Mouse (Mus musculus) hindbrain, embryonic 14.5 days (tissue): Measurements from ENCODE around the gene Olfr612. TPM values are rescaled to one million over a fixed set of nuclear protein-coding genes. Genes with fewer than 3 reads are reported as not detected.
"Not testable (repeated sequence)": the region's sequence is repeated elsewhere in the genome, so short reads cannot be mapped to it uniquely, and the experiment has no call there.

Experiments used
- ATAC-seq: fragments of 200-750 bp; cut with Nextera tagmentation; 2 replicates; pipeline ENCODE4 v1.8.0; 2017; ENCODE audit warnings: moderate number of reproducible peaks, mild to moderate bottlenecking, moderate TSS enrichment, moderate library complexity; ENCODE audit not compliant: low FRiP score
- DNase-seq: peaks from one replicate; pipeline ENCODE4 v3.0.0-alpha.2; 2015; ENCODE audit warnings: low spot score
- H3K27ac ChIP-seq: fragments of 300-500 bp; sonication (generic); 2 replicates; pipeline ENCODE4 v1.5.1; 2014; ENCODE audit warnings: mild to moderate bottlenecking, moderate library complexity
- H3K27me3 ChIP-seq: fragments of 300-500 bp; sonication (generic); 2 replicates; pipeline ENCODE4 v1.6.1; 2014; ENCODE audit warnings: mild to moderate bottlenecking, low read length, mixed read lengths; ENCODE audit not compliant: control insufficient read depth, insufficient read depth
- H3K36me3 ChIP-seq: fragments of 300-500 bp; sonication (generic); replicated peaks from 2 replicates; pipeline ENCODE4 v1.6.1; 2014; ENCODE audit not compliant: control insufficient read depth, insufficient read depth
- H3K4me1 ChIP-seq: fragments of 300-500 bp; sonication (generic); replicated peaks from 2 replicates; pipeline ENCODE4 v1.6.1; 2014; ENCODE audit warnings: antibody characterized with exemption, low read length, mixed read lengths; ENCODE audit not compliant: control insufficient read depth, insufficient read depth
- H3K4me2 ChIP-seq: fragments of 300-500 bp; sonication (generic); replicated peaks from 2 replicates; pipeline ENCODE4 v1.6.1; 2014; ENCODE audit warnings: mild to moderate bottlenecking, moderate library complexity
- H3K4me3 ChIP-seq: fragments of 300-500 bp; sonication (generic); replicated peaks from 2 replicates; pipeline ENCODE4 v1.5.1; 2014; ENCODE audit warnings: mild to moderate bottlenecking, low read length
- H3K9ac ChIP-seq: fragments of 300-500 bp; sonication (generic); 2 replicates; pipeline ENCODE4 v1.6.1; 2014
- H3K9me3 ChIP-seq: fragments of 300-500 bp; sonication (generic); 2 replicates; pipeline ENCODE4 v1.6.1; 2016; ENCODE audit warnings: low read length; ENCODE audit not compliant: control insufficient read depth
- WGBS: fragments of 180-500 bp; shearing (Covaris S2); extraction: QIAGEN DNeasy Blood & Tissue Kit; methylation state at CpG from one replicate; pipeline ENCODE4 v1.1.7; 2014; 5-methylcytosine and 5-hydroxymethylcytosine counted together
- polyA plus RNA-seq: library from polyadenylated mRNA; unstranded; fragments of >200 nt; fragmentation: Nextera tagmentation; extraction: Ambion mirVana; gene quantifications from 2 replicates; pipeline ENCODE4 v1.2.1, GENCODE M21; 2014

The Olfr612 gene
- polyA plus RNA-seq, result not detected in 2 replicates

DNA sequence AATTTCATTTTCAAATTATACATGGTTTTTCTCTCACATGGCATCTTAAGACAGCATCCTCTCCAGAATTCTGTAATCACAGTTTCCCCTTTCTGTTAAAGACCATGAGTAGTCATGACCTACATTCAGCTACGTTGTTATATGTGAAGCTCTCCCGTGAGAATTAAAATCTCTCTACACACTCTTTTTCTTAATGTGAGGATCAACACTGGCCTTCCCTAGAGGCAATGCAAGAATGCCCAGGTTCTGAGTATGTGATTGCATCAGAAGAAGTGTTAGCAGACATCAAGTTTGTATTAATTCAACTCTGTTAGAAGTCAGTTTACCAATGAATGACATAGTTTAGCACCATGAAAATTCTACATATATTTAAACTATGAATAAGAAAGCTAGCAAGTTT lies at the start of gene Olfr612:
Gene Olfr612, minus strand, starts transcription at position 101 of the 400 bp plus-strand sequence.
- not testable (repeated sequence) for H3K27me3 ChIP-seq, ATAC-seq, H3K9me3 ChIP-seq, DNase-seq, H3K27ac ChIP-seq, H3K9ac ChIP-seq, H3K4me1 ChIP-seq, H3K4me3 ChIP-seq, H3K36me3 ChIP-seq, H3K4me2 ChIP-seq
- whole genome bisulfite sequencing, result 96% methylated on average over 2 of the region's 2 CpGs

DNA sequence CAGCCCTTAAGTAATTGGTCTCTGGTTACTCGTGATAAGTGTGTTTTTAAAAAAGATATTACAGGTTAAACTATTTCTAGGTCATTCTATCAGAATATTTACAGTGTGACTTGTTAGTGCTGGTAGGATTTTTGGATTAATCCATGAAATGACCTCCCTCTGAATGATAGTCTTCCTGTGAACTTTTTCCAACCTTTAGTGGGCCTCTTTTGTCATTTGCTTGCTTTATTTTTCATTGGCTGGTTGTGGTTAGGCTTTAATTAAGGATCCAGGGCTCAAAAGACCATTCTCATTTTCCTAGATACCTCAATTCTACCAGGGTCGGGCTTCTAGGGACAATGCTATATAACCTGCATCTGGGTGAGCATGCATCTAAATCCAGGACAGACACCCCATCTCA lies 47.3 kb upstream of the Olfr612 start, which contains the start of gene Olfr618:
Gene Olfr618, plus strand, starts transcription at position 301 of the 400 bp plus-strand sequence.
- H3K9ac ChIP-seq, result no peak within 1 kb of the TSS
- H3K27ac ChIP-seq, result no peak within 1 kb of the TSS
- ATAC-seq (no peak), DNase-seq (no peak)
- H3K4me3 ChIP-seq, result no peak within 1 kb of the TSS
- no peaks in the 10 kb centered on the region for H3K9me3 ChIP-seq
- H3K4me2 ChIP-seq, result no peak within 1 kb of the TSS
- no peaks in the 10 kb centered on the region for H3K27me3 ChIP-seq
- WGBS, result 70% methylated on average over 2 of the region's 2 CpGs
- no peaks in the 10 kb centered on the region for H3K4me1 ChIP-seq
- no peaks in the 10 kb centered on the region for H3K36me3 ChIP-seq

DNA sequence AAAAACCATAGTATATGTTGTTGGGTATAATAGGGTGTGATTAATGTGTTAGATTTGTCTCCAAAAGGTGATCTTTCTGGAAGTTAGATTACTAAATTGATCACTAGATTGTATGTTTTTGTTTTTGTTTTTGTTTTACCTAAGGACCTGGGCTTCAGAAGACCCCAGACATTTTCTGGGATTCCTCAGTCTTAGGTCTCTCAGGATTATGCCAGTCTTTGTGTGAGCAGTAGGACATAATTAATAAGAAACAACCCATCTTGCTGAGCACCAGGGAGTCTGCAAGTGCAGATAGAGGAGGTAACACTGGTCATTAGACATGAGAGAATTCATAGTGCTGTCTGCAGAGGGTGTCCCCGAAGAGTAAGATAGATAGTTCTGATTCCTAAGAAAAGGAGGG lies 30.2 kb upstream of the Olfr612 start, which contains the start of gene Olfr617:
Gene Olfr617, plus strand, starts transcription at position 301 of the 400 bp plus-strand sequence.
- Histone ChIP-seq H3K27me3 (no peaks in the 10 kb centered on the region), H3K36me3 (no peaks in the 10 kb centered on the region), H3K4me3 (no peak within 1 kb of the TSS), H3K9ac (no peak within 1 kb of the TSS), H3K4me2 (no peak within 1 kb of the TSS), H3K27ac (no peak within 1 kb of the TSS), H3K9me3 (no peaks in the 10 kb centered on the region), H3K4me1 (no peaks in the 10 kb centered on the region)
- no peak for ATAC-seq
- no peak for DNase-seq
- WGBS, result 81% methylated on average over 1 of the region's 1 CpGs

DNA sequence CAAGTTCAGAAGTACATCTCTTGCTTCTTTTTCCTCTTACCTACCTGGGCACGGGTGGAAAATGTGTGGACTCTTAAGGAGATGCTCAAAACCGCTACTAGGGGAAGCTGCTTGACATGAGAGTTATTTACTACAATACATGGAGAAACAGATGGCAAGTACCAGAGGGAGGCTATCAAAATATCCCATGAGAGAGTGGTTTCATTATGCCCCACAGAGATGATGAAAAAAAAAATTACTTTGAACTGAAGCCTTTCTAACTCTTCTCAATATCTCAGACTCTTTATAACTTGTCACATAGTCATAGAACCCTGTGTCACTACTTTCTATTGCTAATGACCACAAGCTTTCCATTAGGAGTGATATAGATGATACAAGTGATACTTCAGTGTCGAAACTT lies 26.5 kb upstream of the Olfr612 start, which contains the start of gene Olfr616:
Gene Olfr616, minus strand, starts transcription at position 101 of the 400 bp plus-strand sequence.
- 76% methylated on average over 3 of the region's 3 CpGs for WGBS

DNA sequence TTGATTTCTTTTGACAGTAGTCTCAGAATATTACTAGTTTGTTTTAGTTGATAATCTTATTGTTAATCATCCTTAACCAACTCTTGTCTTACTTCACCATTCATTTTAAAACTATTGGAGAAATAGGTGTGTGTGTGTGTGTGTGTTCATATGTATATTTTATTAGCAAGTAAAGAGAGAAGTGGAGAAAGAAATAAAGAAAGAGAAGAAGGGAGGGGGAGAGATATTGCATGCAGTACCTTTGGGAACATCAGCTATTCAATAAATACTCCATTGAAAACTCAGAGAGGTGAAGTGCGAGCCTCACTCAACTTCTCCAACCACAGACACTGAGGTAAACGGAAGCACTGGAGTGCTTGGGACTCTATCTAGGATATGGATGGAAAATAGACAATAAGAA lies 13.3 kb upstream of the Olfr612 start, which contains the start of gene Olfr615:
Gene Olfr615, plus strand, starts transcription at position 301 of the 400 bp plus-strand sequence.
- H3K27me3 ChIP-seq, result no peaks in the 10 kb centered on the region
- no peaks in the 10 kb centered on the region for H3K4me1 ChIP-seq
- no peak within 1 kb of the TSS for H3K9ac ChIP-seq
- no peak for DNase-seq
- no peak within 1 kb of the TSS for H3K4me3 ChIP-seq
- no peak within 1 kb of the TSS for H3K4me2 ChIP-seq
- no peak for ATAC-seq
- no peak within 1 kb of the TSS for H3K27ac ChIP-seq
- H3K9me3 ChIP-seq, result no peaks in the 10 kb centered on the region
- 84% methylated on average over 2 of the region's 2 CpGs for WGBS
- no peaks in the 10 kb centered on the region for H3K36me3 ChIP-seq

More for the DNA sequence above, 26.5 kb upstream of the Olfr612 start, which contains the start of gene Olfr616:
- ATAC-seq (no peak), DNase-seq (no peak)
- no peaks in the 10 kb centered on the region for H3K36me3 ChIP-seq
- H3K27me3 ChIP-seq, result no peaks in the 10 kb centered on the region
- no peak within 1 kb of the TSS for H3K9ac ChIP-seq
- H3K27ac ChIP-seq, result no peak within 1 kb of the TSS
- no peaks in the 10 kb centered on the region for H3K4me1 ChIP-seq
- no peaks in the 10 kb centered on the region for H3K9me3 ChIP-seq
- H3K4me2 ChIP-seq, result no peak within 1 kb of the TSS
- no peak within 1 kb of the TSS for H3K4me3 ChIP-seq

DNA sequence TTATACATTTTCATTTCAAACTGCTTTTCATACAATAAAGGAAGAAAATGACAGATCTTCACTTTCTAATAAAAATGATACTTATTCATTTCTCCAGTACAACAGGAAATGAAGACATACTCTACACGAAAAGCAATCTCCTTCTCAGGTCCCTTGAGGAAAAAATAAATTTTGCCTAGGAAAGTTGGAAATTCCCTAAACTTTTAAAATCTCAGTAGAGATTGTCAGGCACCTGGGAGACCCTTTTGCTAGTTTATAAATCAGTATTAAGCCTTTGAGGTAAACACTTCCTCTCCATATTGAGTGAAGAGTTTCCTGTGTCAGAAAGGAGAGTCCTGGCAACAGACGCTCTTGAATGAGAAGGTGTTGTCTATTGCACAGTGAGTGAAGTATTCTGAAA lies 5.3 kb upstream of the Olfr612 start, which contains the start of gene Olfr613:
Gene Olfr613, plus strand, starts transcription at position 301 of the 400 bp plus-strand sequence.
- no peaks in the 10 kb centered on the region for H3K27me3 ChIP-seq
- no peak within 1 kb of the TSS for H3K9ac ChIP-seq
- no peaks in the 10 kb centered on the region for H3K36me3 ChIP-seq
- H3K4me1 ChIP-seq, result no peaks in the 10 kb centered on the region
- no peak within 1 kb of the TSS for H3K4me3 ChIP-seq
- no peak within 1 kb of the TSS for H3K27ac ChIP-seq
- no peak for ATAC-seq
- H3K4me2 ChIP-seq, result no peak within 1 kb of the TSS
- 79% methylated on average over 2 of the region's 2 CpGs for WGBS
- 0 out of 2 replicates have a peak, but pooled peaks cover 3% of the 10 kb centered on the region for H3K9me3 ChIP-seq
- no peak for DNase-seq

DNA sequence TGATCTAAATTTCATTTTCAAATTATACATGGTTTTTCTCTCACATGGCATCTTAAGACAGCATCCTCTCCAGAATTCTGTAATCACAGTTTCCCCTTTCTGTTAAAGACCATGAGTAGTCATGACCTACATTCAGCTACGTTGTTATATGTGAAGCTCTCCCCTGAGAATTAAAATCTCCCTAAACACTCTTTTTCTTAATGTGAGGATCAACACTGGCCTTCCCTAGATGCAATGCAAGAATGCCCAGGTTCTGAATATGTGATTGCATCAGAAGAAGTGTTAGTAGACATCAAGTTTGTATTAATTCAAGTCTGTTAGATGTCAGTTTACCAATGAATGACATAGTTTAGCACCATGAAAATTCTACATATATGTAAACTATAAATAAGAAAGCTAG lies 21.8 kb downstream of the Olfr612 start, which contains the start of gene Olfr611:
Gene Olfr611, minus strand, starts transcription at position 101 of the 400 bp plus-strand sequence.
- not testable (repeated sequence) for DNase-seq, H3K4me1 ChIP-seq, ATAC-seq, H3K4me3 ChIP-seq, H3K27ac ChIP-seq, H3K9me3 ChIP-seq, H3K9ac ChIP-seq, H3K4me2 ChIP-seq, H3K27me3 ChIP-seq, H3K36me3 ChIP-seq
- WGBS, result 63% methylated on average over 1 of the region's 1 CpGs

DNA sequence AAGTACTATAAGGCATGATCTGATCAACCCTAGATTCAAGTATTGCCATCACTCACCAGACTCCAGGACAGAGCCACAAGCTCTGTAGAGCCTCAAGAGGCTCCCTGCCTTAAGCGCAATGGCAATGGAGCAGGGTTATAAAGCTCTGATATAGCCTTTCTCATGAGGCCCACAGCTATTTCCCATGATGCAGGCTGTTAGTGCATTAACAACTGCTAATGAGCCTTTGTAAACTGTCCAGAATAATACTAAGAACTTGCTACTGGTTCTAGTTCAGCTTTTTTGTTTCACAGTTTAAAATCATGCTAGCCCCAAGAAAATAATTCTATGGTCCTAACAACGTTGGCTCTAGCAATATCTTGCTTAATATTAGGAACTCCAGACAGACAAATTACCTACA lies 30.5 kb downstream of the Olfr612 start, which contains the start of gene Olfr610:
Gene Olfr610, minus strand, starts transcription at position 101 of the 400 bp plus-strand sequence.
- Histone ChIP-seq H3K4me2 (no peak within 1 kb of the TSS), H3K9me3 (no peaks in the 10 kb centered on the region), H3K36me3 (no peaks in the 10 kb centered on the region), H3K9ac (no peak within 1 kb of the TSS), H3K27ac (no peak within 1 kb of the TSS), H3K27me3 (no peaks in the 10 kb centered on the region), H3K4me3 (no peak within 1 kb of the TSS), H3K4me1 (no peaks in the 10 kb centered on the region)
- ATAC-seq (no peak), DNase-seq (no peak)
- 90% methylated on average over 2 of the region's 2 CpGs for WGBS

DNA sequence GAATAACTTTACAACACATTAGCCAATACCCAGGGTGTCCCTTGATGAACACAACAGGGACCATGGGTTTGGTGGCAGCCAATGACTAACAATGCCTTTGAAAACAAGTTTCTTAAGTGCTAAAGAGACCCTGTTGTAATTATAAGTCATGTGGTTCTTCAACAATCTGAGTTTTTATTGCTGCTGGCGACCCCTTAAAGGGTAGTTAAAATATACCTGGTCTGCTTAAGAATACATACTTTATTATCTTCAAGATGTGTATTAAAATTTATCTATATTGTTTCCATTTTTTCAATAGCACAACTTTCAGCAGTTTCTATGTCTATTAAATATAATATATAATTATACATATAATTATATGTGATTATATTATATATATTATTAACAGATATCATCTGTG lies 44.6 kb downstream of the Olfr612 start, which contains the start of gene Olfr609:
Gene Olfr609, minus strand, starts transcription at position 101 of the 400 bp plus-strand sequence.
- no peak for ATAC-seq
- H3K27ac ChIP-seq, result no peak within 1 kb of the TSS
- H3K4me3 ChIP-seq, result no peak within 1 kb of the TSS
- WGBS, result 69% methylated on average over 1 of the region's 1 CpGs
- no peak within 1 kb of the TSS for H3K9ac ChIP-seq
- H3K9me3 ChIP-seq, result no peaks in the 10 kb centered on the region
- H3K36me3 ChIP-seq, result no peaks in the 10 kb centered on the region
- H3K4me2 ChIP-seq, result no peak within 1 kb of the TSS
- H3K27me3 ChIP-seq, result no peaks in the 10 kb centered on the region
- no peaks in the 10 kb centered on the region for H3K4me1 ChIP-seq
- no peak for DNase-seq
